14 mouse cellular contexts compared by ENCODE assay signal in genomic region chr7:83204701-83205100, GRCm38 (mm10).
DNase-seq lines count a peak whose midpoint lies in the region; ATAC-seq lines count a peak whose summit lies in the region.
"Had no signal": no experiment of that assay in that cellular context is flagged by ENCODE, and none has a peak within 500 bp of the region (broad histone marks: within the 10 kb centered on the region; RNA-seq: fewer than 3 reads in every experiment).

No protein-coding gene starts in this region.

- no peaks in the 10 kb centered on the region for H3K36me3 ChIP-seq in embryonic facial prominence, embryonic 12.5 days
- no peaks in the 10 kb centered on the region for H3K36me3 ChIP-seq in hindbrain, embryonic 14.5 days (replicated peaks; ENCODE audit: control insufficient read depth, insufficient read depth)
- H3K36me3 ChIP-seq in neural tube, embryonic 13.5 days = no peaks in the 10 kb centered on the region
- H3K36me3 ChIP-seq: intestine, embryonic 15.5 days; limb, embryonic 13.5 days; stomach, embryonic 15.5 days had no signal

- H3K27me3 ChIP-seq in embryonic facial prominence, embryonic 12.5 days = no peaks in the 10 kb centered on the region
- H3K27me3 ChIP-seq in hindbrain, embryonic 14.5 days (ENCODE audit: control insufficient read depth, insufficient read depth, low read length) = no peaks in the 10 kb centered on the region
- H3K27me3 ChIP-seq in neural tube, embryonic 13.5 days = no peaks in the 10 kb centered on the region
- H3K27me3 ChIP-seq: intestine, embryonic 15.5 days; limb, embryonic 13.5 days; stomach, embryonic 15.5 days had no signal

- H3K27ac ChIP-seq in embryonic facial prominence, embryonic 12.5 days = peak overlapping the region; percentile 48; the same call in 1 of the 2 replicates
- peak overlapping the region; percentile 94 for H3K27ac ChIP-seq in hindbrain, embryonic 14.5 days
- H3K27ac ChIP-seq in neural tube, embryonic 13.5 days (replicated peaks) = peak overlapping the region; percentile 95
- H3K27ac ChIP-seq: intestine, embryonic 15.5 days; limb, embryonic 13.5 days; stomach, embryonic 15.5 days had no signal

- DNase-seq in layer of hippocampus, postnatal 10 days (ENCODE audit: low spot score in 2 of 2) = peak; percentile 13 to 26
- DNase-seq in layer of hippocampus, adult 8-10 months (ENCODE audit: low spot score in 2 of 2) = no peak
- peak; percentile 26 for DNase-seq in hindbrain, embryonic 14.5 days (ENCODE audit: low spot score)
- no peak for DNase-seq in lung, postnatal 25 days (ENCODE audit: low spot score)
- no peak for DNase-seq in frontal cortex, adult 2 months (ENCODE audit: extremely low spot score in 1 of 2, low spot score in 1 of 2)
- DNase-seq: gastrocnemius, postnatal 14 days; layer of hippocampus, adult 9-11 months had no signal

- WGBS in embryonic facial prominence, embryonic 12.5 days = 40% methylated on average over 8 of the region's 8 CpGs
- 31% methylated on average over 8 of the region's 8 CpGs for WGBS in hindbrain, embryonic 14.5 days
- WGBS in neural tube, embryonic 13.5 days = 43% methylated on average over 8 of the region's 8 CpGs

- H3K4me1 ChIP-seq in embryonic facial prominence, embryonic 12.5 days = peaks cover 44% of the 10 kb centered on the region
- peaks cover 44% of the 10 kb centered on the region for H3K4me1 ChIP-seq in hindbrain, embryonic 14.5 days (replicated peaks; ENCODE audit: control insufficient read depth, insufficient read depth, low read length)
- peaks cover 56% of the 10 kb centered on the region for H3K4me1 ChIP-seq in neural tube, embryonic 13.5 days (replicated peaks)

- no peak overlapping the region for H3K4me3 ChIP-seq in embryonic facial prominence, embryonic 12.5 days
- H3K4me3 ChIP-seq in hindbrain, embryonic 14.5 days (replicated peaks; ENCODE audit: low read length) = no peak overlapping the region
- H3K4me3 ChIP-seq in neural tube, embryonic 13.5 days = no peak overlapping the region
- H3K4me3 ChIP-seq: intestine, embryonic 15.5 days; limb, embryonic 13.5 days; myocyte; stomach, embryonic 15.5 days had no signal

- no peaks in the 10 kb centered on the region for H3K9me3 ChIP-seq in embryonic facial prominence, embryonic 12.5 days
- no peaks in the 10 kb centered on the region for H3K9me3 ChIP-seq in hindbrain, embryonic 14.5 days (ENCODE audit: control insufficient read depth, low read length)
- H3K9me3 ChIP-seq in neural tube, embryonic 13.5 days = no peaks in the 10 kb centered on the region
- H3K9me3 ChIP-seq: intestine, embryonic 15.5 days; limb, embryonic 13.5 days; stomach, embryonic 15.5 days had no signal

- no peak for ATAC-seq in embryonic facial prominence, embryonic 12.5 days (ENCODE audit: insufficient number of reproducible peaks, insufficient read depth, low FRiP score, low TSS enrichment)
- no peak for ATAC-seq in hindbrain, embryonic 14.5 days (ENCODE audit: low FRiP score)
- ATAC-seq in neural tube, embryonic 13.5 days (ENCODE audit: low read depth) = no peak
- ATAC-seq: CD4-positive, CD25-positive, alpha-beta regulatory T cell, adult 4 months; intestine, embryonic 15.5 days had no signal

- no peak overlapping the region for H3K9ac ChIP-seq in embryonic facial prominence, embryonic 12.5 days
- H3K9ac ChIP-seq in hindbrain, embryonic 14.5 days = peak overlapping the region; percentile 32; the same call in 1 of the 2 replicates
- H3K9ac ChIP-seq in neural tube, embryonic 13.5 days = peak overlapping the region; percentile 43
- H3K9ac ChIP-seq: intestine, embryonic 15.5 days; limb, embryonic 13.5 days; stomach, embryonic 15.5 days had no signal

- H3K4me2 ChIP-seq in embryonic facial prominence, embryonic 12.5 days (replicated peaks) = no peak overlapping the region
- peak overlapping the region; percentile 14 for H3K4me2 ChIP-seq in hindbrain, embryonic 14.5 days (replicated peaks)
- no peak overlapping the region for H3K4me2 ChIP-seq in neural tube, embryonic 13.5 days
- H3K4me2 ChIP-seq: intestine, embryonic 15.5 days; limb, embryonic 13.5 days; stomach, embryonic 15.5 days had no signal

Comparison
In these comparisons a context has a peak if more than half of its experiments do, and no peak if none do; other contexts are left out.
1. DNase-seq: peak in layer of hippocampus, postnatal 10 days (2 of 2) and hindbrain, embryonic 14.5 days (single experiment); none in layer of hippocampus, adult 8-10 months (0 of 2), lung, postnatal 25 days (single experiment) and frontal cortex, adult 2 months (0 of 2).
2. Peak in every context shown above with its lines, with median percentiles within 50 percentile points of each other: H3K27ac ChIP-seq.